Mouse (Mus musculus): ENCODE measurements around the gene Myom3. TPM values are rescaled to one million over a fixed set of nuclear protein-coding genes. Genes with fewer than 3 reads are reported as not detected.
A peak's percentile ranks its signal among the peaks of the same experiment; 100 is the strongest.

Gene Myom3
- polyA plus RNA-seq, 1 experiment from 2014 or later, result not detected

- DNase-seq (peak; percentile 60), ATAC-seq (ENCODE audit: insufficient read depth) (peak; percentile 35; the same call in 1 of the 2 replicates)
- WGBS, result 54% methylated on average over 14 of the region's 14 CpGs
- no peaks in the 10 kb centered on the region for H3K27me3 ChIP-seq (ENCODE audit: insufficient read depth, low read length)
- TF ChIP-seq CTCF (IDR thresholded peaks at IDR 0.05; ENCODE audit: low read depth), result peak; percentile 62
- no peaks in the 10 kb centered on the region for H3K4me1 ChIP-seq (ENCODE audit: insufficient read depth)
- no peak overlapping the region for H3K4me2 ChIP-seq
- H3K36me3 ChIP-seq (ENCODE audit: insufficient read depth), result no peaks in the 10 kb centered on the region
- H3K27ac ChIP-seq (ENCODE audit: low read depth), result no peak overlapping the region
- no peaks in the 10 kb centered on the region for H3K9me3 ChIP-seq (ENCODE audit: low read depth, low read length)
- H3K9ac ChIP-seq, result no peak overlapping the region
- no peak overlapping the region for H3K4me3 ChIP-seq (ENCODE audit: low read depth, low read length)
Measured at GRCm38 (mm10) chr4:135768572-135769526, 9.3 kb downstream of the Myom3 start.

DNA sequence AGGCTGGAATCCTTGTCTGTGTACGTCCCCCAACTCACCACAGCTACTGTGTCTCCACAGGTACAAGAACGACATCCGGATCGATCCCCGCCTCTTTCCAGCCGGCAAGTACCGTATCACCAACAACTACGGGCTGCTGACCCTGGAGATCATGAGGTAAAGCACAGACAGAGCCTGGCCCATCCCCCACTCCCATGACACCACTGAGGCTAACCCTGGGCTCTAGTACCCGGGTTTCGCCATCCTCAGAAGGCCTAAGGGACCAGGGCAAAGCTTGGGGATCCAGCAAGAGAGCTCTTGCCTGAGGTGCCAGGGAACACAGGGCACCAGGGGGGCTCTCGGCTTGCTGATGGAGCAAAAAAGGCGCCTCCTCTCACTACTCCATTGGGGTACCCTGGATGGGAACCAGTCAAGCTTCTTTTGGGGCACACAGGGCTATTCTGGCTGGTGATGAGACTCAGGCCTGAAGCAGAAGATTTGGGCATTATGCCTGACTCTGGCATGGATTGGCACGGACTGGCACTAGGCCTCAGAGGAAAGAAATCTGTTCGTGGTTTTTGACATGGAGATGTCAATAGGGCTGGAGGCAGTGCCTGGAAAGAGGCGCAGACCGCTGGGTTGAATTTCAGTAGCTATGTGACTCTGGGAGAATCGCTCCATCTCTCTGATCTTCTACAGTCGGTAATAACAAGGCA lies 11.2 kb downstream of the Myom3 start:
- no peak for ATAC-seq (ENCODE audit: insufficient read depth)
- H3K36me3 ChIP-seq (ENCODE audit: insufficient read depth), result no peaks in the 10 kb centered on the region
- no peak overlapping the region for H3K4me2 ChIP-seq
- no peak for DNase-seq
- TF ChIP-seq CTCF (IDR thresholded peaks at IDR 0.05; ENCODE audit: low read depth), result no peak
- H3K4me1 ChIP-seq (ENCODE audit: insufficient read depth), result no peaks in the 10 kb centered on the region
- no peaks in the 10 kb centered on the region for H3K9me3 ChIP-seq (ENCODE audit: low read depth, low read length)
- 80% methylated on average over 18 of the region's 18 CpGs for WGBS
- H3K27me3 ChIP-seq (ENCODE audit: insufficient read depth, low read length), result no peaks in the 10 kb centered on the region
- no peak overlapping the region for H3K9ac ChIP-seq
- H3K27ac ChIP-seq (ENCODE audit: low read depth), result no peak overlapping the region
- H3K4me3 ChIP-seq (ENCODE audit: low read depth, low read length), result no peak overlapping the region

DNA sequence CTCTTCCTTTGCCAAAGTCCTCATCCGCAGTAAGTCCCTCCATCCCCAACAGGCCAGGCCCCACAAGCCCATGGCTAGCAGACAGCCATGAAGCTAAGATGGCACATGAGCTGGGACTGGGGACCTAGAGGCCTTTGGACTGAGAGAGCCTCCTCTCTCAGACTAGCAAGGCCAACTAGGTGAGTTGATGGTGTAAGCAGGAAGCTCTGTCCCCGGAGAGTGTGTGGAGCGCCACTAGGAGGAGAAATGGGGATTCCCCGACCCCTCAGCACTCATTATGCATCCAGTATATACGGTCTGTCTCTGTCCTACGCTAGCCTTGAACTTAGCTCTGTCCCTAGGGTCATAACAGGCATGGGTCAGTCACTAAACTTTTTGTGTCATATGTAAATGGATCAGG lies 12.1 kb downstream of the Myom3 start:
- DNase-seq, result no peak
- H3K9me3 ChIP-seq (ENCODE audit: low read depth, low read length), result no peaks in the 10 kb centered on the region
- H3K4me2 ChIP-seq, result no peak overlapping the region
- ATAC-seq (ENCODE audit: insufficient read depth), result no peak
- no peaks in the 10 kb centered on the region for H3K4me1 ChIP-seq (ENCODE audit: insufficient read depth)
- H3K4me3 ChIP-seq (ENCODE audit: low read depth, low read length), result no peak overlapping the region
- H3K27me3 ChIP-seq (ENCODE audit: insufficient read depth, low read length), result no peaks in the 10 kb centered on the region
- H3K27ac ChIP-seq (ENCODE audit: low read depth), result no peak overlapping the region
- H3K9ac ChIP-seq, result no peak overlapping the region
- 83% methylated on average over 6 of the region's 6 CpGs for WGBS
- no peaks in the 10 kb centered on the region for H3K36me3 ChIP-seq (ENCODE audit: insufficient read depth)
- no peak for TF ChIP-seq CTCF (IDR thresholded peaks at IDR 0.05; ENCODE audit: low read depth)

DNA sequence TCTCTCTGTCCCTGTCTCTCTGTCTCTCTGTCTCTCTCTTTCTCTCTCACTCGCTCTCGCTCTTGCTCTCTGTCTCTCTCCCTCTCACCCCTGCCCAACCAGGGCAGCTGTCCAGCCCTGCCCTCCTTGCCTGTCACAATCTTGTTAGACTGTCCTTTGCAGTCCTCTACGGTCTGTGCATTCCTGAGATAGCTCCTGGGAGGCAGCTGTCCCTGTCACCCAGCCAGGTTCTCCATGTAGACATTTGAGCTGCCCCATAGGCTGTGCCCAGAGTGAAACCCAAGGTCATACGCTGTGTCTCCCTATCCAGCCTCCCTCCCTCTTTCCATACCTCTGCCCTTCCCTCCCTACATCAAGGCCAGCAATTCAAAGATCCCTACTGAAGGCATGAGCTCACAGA lies 13.2 kb downstream of the Myom3 start:
- no peak overlapping the region for H3K4me2 ChIP-seq
- 64% methylated on average over 4 of the region's 4 CpGs for WGBS
- H3K4me1 ChIP-seq (ENCODE audit: insufficient read depth), result no peaks in the 10 kb centered on the region
- no peak overlapping the region for H3K4me3 ChIP-seq (ENCODE audit: low read depth, low read length)
- no peak overlapping the region for H3K27ac ChIP-seq (ENCODE audit: low read depth)
- no peaks in the 10 kb centered on the region for H3K27me3 ChIP-seq (ENCODE audit: insufficient read depth, low read length)
- no peak overlapping the region for H3K9ac ChIP-seq
- ATAC-seq (ENCODE audit: insufficient read depth) (peak; percentile 49; the same call in 1 of the 2 replicates), DNase-seq (no peak)
- H3K36me3 ChIP-seq (ENCODE audit: insufficient read depth), result no peaks in the 10 kb centered on the region
- H3K9me3 ChIP-seq (ENCODE audit: low read depth, low read length), result no peaks in the 10 kb centered on the region
- TF ChIP-seq CTCF (IDR thresholded peaks at IDR 0.05; ENCODE audit: low read depth), result no peak

DNA sequence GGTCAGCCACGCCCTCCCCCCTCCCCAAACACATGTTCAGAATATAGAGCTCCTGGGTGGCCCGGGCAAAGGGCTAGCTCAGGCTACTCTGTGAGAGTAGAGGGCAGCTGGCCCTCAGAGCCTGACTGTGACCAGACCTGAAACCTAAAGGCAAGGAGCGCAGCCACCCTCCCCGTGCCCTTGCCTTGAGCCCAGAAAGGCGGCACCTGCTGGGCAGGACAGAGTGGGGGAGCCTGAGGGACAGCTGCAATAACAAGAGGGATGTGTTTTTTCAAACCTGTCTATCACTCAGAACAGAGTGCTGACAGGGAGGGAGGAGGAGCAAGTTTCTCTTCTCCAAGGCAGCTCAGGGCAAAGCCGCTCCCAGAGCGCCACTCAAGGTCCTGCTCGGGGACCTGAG lies 15.0 kb downstream of the Myom3 start:
- Histone ChIP-seq H3K4me3 (ENCODE audit: low read depth, low read length) (no peak overlapping the region), H3K9ac (no peak overlapping the region), H3K36me3 (ENCODE audit: insufficient read depth) (no peaks in the 10 kb centered on the region), H3K4me1 (ENCODE audit: insufficient read depth) (no peaks in the 10 kb centered on the region), H3K4me2 (no peak overlapping the region), H3K27me3 (ENCODE audit: insufficient read depth, low read length) (no peaks in the 10 kb centered on the region), H3K27ac (ENCODE audit: low read depth) (no peak overlapping the region), H3K9me3 (ENCODE audit: low read depth, low read length) (no peaks in the 10 kb centered on the region)
- 49% methylated on average over 8 of the region's 8 CpGs for WGBS
- TF ChIP-seq CTCF (IDR thresholded peaks at IDR 0.05; ENCODE audit: low read depth), result no peak
- no peak for ATAC-seq (ENCODE audit: insufficient read depth)
- no peak for DNase-seq

DNA sequence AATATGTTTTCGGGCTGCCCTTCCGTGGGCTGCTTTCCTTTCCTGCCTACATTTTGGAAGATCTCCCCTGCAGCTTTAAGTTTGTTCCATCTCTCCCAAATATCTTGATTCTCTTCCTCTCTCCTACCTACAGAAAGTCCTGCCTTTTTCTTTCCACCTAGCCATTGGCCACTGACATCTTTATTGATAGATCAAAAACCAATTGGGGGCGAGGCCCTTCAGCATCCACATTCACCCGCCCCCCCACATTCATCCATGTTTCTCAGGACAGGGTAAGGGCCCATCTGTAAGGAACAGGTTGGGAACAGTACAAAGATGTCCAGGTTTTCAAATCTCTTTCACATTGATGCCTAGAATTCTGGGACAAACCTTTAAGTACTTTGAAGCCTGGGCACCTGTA lies 17.3 kb downstream of the Myom3 start:
- no peak for TF ChIP-seq CTCF (IDR thresholded peaks at IDR 0.05; ENCODE audit: low read depth)
- DNase-seq, result no peak
- Histone ChIP-seq H3K4me2 (no peak overlapping the region), H3K4me3 (ENCODE audit: low read depth, low read length) (no peak overlapping the region), H3K9me3 (ENCODE audit: low read depth, low read length) (no peaks in the 10 kb centered on the region), H3K4me1 (ENCODE audit: insufficient read depth) (no peaks in the 10 kb centered on the region; the same call in 1 of the 2 replicates), H3K36me3 (ENCODE audit: insufficient read depth) (no peaks in the 10 kb centered on the region), H3K27ac (ENCODE audit: low read depth) (no peak overlapping the region), H3K9ac (no peak overlapping the region), H3K27me3 (ENCODE audit: insufficient read depth, low read length) (no peaks in the 10 kb centered on the region)
- WGBS, result 83% methylated on average over 4 of the region's 4 CpGs
- no peak for ATAC-seq (ENCODE audit: insufficient read depth)

DNA sequence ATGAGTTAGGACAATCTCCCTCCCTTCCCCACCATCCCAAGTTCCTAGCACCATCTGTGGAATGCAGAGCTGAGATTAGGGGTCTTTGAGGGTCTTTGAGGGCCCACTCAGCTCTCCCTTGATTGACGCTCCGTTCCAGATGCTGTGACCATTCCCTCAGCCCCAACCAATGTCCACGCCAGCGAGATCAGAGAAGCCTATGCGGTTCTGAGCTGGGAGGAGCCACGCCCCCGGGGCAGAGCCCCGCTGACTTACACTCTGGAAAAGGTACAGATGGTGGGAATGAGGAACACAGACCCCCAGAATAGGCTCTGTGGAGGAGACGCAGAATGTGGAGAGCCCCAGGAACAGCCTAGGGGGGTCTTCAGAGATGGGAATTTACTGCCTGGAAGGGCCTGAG lies 20.1 kb downstream of the Myom3 start:
- Histone ChIP-seq H3K9me3 (ENCODE audit: low read depth, low read length) (no peaks in the 10 kb centered on the region), H3K4me1 (ENCODE audit: insufficient read depth) (no peaks in the 10 kb centered on the region; the same call in 1 of the 2 replicates), H3K27me3 (ENCODE audit: insufficient read depth, low read length) (no peaks in the 10 kb centered on the region), H3K4me2 (no peak overlapping the region), H3K4me3 (ENCODE audit: low read depth, low read length) (no peak overlapping the region), H3K9ac (no peak overlapping the region), H3K27ac (ENCODE audit: low read depth) (no peak overlapping the region), H3K36me3 (ENCODE audit: insufficient read depth) (no peaks in the 10 kb centered on the region)
- TF ChIP-seq CTCF (IDR thresholded peaks at IDR 0.05; ENCODE audit: low read depth), result no peak
- DNase-seq (no peak), ATAC-seq (ENCODE audit: insufficient read depth) (no peak)
- WGBS, result 63% methylated on average over 9 of the region's 9 CpGs
